Mouse (Mus musculus): ENCODE results near the gene Col6a5.

GRCm38 (mm10) chr9:105811458-105811857 is 149.0 kb downstream of the Col6a5 start:
- TF ChIP-seq EP300 (IDR thresholded peaks at IDR 0.05) (no peak), CTCF (IDR thresholded peaks at IDR 0.05) (no peak)
